Comparison of ENCODE assay signal across 8 mouse cellular contexts in genomic region chr9:83447771-83448170, GRCm38 (mm10). TPM values are rescaled to one million over a fixed set of nuclear protein-coding genes. Genes with fewer than 3 reads are reported as not detected.
DNase-seq lines count a peak whose midpoint lies in the region; ATAC-seq and TF ChIP-seq lines count a peak whose summit lies in the region.

No protein-coding gene starts in this region.

- peak; percentile 26; the same call in 1 of the 2 replicates for TF ChIP-seq CTCF in stomach, postnatal 0 days (IDR thresholded peaks at IDR 0.05; ENCODE audit: low read depth)

- no peaks in the 10 kb centered on the region for H3K36me3 ChIP-seq in forebrain, embryonic 16.5 days (ENCODE audit: control insufficient read depth, insufficient read depth)
- no peaks in the 10 kb centered on the region for H3K36me3 ChIP-seq in neural tube, embryonic 13.5 days
- no peaks in the 10 kb centered on the region for H3K36me3 ChIP-seq in stomach, postnatal 0 days (ENCODE audit: control insufficient read depth, insufficient read depth, low read length)

- peak; percentile 53 for DNase-seq in CD4-positive helper T cell, adult 2 months (ENCODE audit: low read depth, low spot score)
- DNase-seq in heart, postnatal 25 days (ENCODE audit: low spot score): peak; percentile 58
- DNase-seq in kidney, postnatal 4 days: peak; percentile 69 to 80
- peak; percentile 58 to 66 for DNase-seq in lung, adult 18-20 months
- peak; percentile 46 for DNase-seq in stomach, postnatal 0 days (ENCODE audit: low spot score)

- H3K4me1 ChIP-seq in forebrain, embryonic 16.5 days (replicated peaks; ENCODE audit: control insufficient read depth, insufficient read depth, low read length): peaks cover 8% of the 10 kb centered on the region; the same call in 1 of the 2 replicates
- peaks cover 7% of the 10 kb centered on the region; the same call in 1 of the 2 replicates for H3K4me1 ChIP-seq in neural tube, embryonic 13.5 days (replicated peaks)
- H3K4me1 ChIP-seq in stomach, postnatal 0 days (replicated peaks; ENCODE audit: control insufficient read depth, insufficient read depth): no peaks in the 10 kb centered on the region

- intact Hi-C loops in heart, postnatal 25 days (cut with DNase I): loop anchor here (5.0 to 10.0 kb wide), 2 partner anchors 105 to 303 kb away; partner anchors contain the start of gene Hmgn3

- H3K9ac ChIP-seq in forebrain, embryonic 16.5 days (replicated peaks; ENCODE audit: low read depth, low read length): peak overlapping the region; percentile 66
- H3K9ac ChIP-seq in neural tube, embryonic 13.5 days: peak overlapping the region; percentile 78
- H3K9ac ChIP-seq in stomach, postnatal 0 days (ENCODE audit: low read length): peak overlapping the region; percentile 54; the same call in 1 of the 2 replicates

- H3K27me3 ChIP-seq in forebrain, embryonic 16.5 days (replicated peaks; ENCODE audit: control insufficient read depth, insufficient read depth, low read length): no peaks in the 10 kb centered on the region
- H3K27me3 ChIP-seq in neural tube, embryonic 13.5 days: 0 out of 2 replicates have a peak, but pooled peaks cover 3% of the 10 kb centered on the region
- H3K27me3 ChIP-seq in stomach, postnatal 0 days (ENCODE audit: control insufficient read depth, insufficient read depth, low read length): no peaks in the 10 kb centered on the region

- H3K27ac ChIP-seq in forebrain, embryonic 16.5 days (ENCODE audit: low read length): 0 out of 2 replicates have a peak overlapping the region, but pooled peaks have one; percentile 5
- peak overlapping the region; percentile 80 for H3K27ac ChIP-seq in neural tube, embryonic 13.5 days (replicated peaks)
- H3K27ac ChIP-seq in stomach, postnatal 0 days (replicated peaks): no peak overlapping the region

- WGBS in forebrain, embryonic 16.5 days: 1% methylated on average over 22 of the region's 22 CpGs
- 2% methylated on average over 22 of the region's 22 CpGs for whole genome bisulfite sequencing in neural tube, embryonic 13.5 days
- 2% methylated on average over 22 of the region's 22 CpGs for WGBS in stomach, postnatal 0 days

- TF ChIP-seq EP300 in stomach, postnatal 0 days (optimal IDR thresholded peaks at IDR 0.05): no peak

- no peaks in the 10 kb centered on the region for H3K9me3 ChIP-seq in forebrain, embryonic 16.5 days (ENCODE audit: control insufficient read depth, low read length)
- no peaks in the 10 kb centered on the region for H3K9me3 ChIP-seq in neural tube, embryonic 13.5 days
- H3K9me3 ChIP-seq in stomach, postnatal 0 days (ENCODE audit: control insufficient read depth, low read length): no peaks in the 10 kb centered on the region

- ATAC-seq in cerebellum, adult (ENCODE audit: insufficient number of reproducible peaks, low FRiP score, low TSS enrichment): peak; percentile 93
- peak; percentile 82 for ATAC-seq in forebrain, embryonic 16.5 days
- ATAC-seq in neural tube, embryonic 13.5 days (ENCODE audit: low read depth): peak; percentile 89
- peak; percentile 84 for ATAC-seq in stomach, postnatal 0 days (ENCODE audit: low FRiP score, low TSS enrichment)

- H3K4me2 ChIP-seq in forebrain, embryonic 16.5 days (ENCODE audit: low read length): peak overlapping the region; percentile 72
- H3K4me2 ChIP-seq in neural tube, embryonic 13.5 days: peak overlapping the region; percentile 67
- peak overlapping the region; percentile 55 for H3K4me2 ChIP-seq in stomach, postnatal 0 days (replicated peaks; ENCODE audit: low read depth)

- H3K4me3 ChIP-seq in forebrain, embryonic 16.5 days (replicated peaks; ENCODE audit: low read length): peak overlapping the region; percentile 49
- H3K4me3 ChIP-seq in neural tube, embryonic 13.5 days: peak overlapping the region; percentile 44
- peak overlapping the region; percentile 40 for H3K4me3 ChIP-seq in stomach, postnatal 0 days (ENCODE audit: low read depth, low read length)

RNA-seq across cellular contexts. Expression of gene Lca5, which starts 6.8 kb away (rescaled TPM):
- polyA plus RNA-seq in forebrain, embryonic 16.5 days (2015; fragmentation: Nextera tagmentation; extraction: Ambion mirVana): 19.3 and 22.5 TPM in 2 replicates
- 1 to 10 TPM; 2.4 to 3.6 TPM for total RNA-seq in heart, postnatal 25 days (2021)
- polyA plus RNA-seq in neural tube, embryonic 13.5 days (2015; fragmentation: Nextera tagmentation; extraction: Ambion mirVana): 15.0 and 19.5 TPM in 2 replicates
- 4.8 and 6.5 TPM in 2 replicates for polyA plus RNA-seq in stomach, postnatal 0 days (2015; fragmentation: Nextera tagmentation; extraction: Ambion mirVana)
